Mouse (Mus musculus) bone marrow macrophage, adult 2 months (primary cell): Measurements from ENCODE around the gene Tbx1. TPM values are rescaled to one million over a fixed set of nuclear protein-coding genes. Genes with fewer than 3 reads are reported as not detected.

Experiments used
- H3K27ac ChIP-seq: 2 replicates; pipeline ENCODE4 v1.5.1; 2012; ENCODE audit warnings: low read depth, low read length; ENCODE audit not compliant: insufficient read depth
- H3K4me1 ChIP-seq: 2 replicates; pipeline ENCODE4 v1.6.1; 2012; ENCODE audit warnings: low read length; ENCODE audit not compliant: control insufficient read depth, insufficient read depth
- H3K4me3 ChIP-seq: 2 replicates; pipeline ENCODE4 v1.5.1; 2012; ENCODE audit warnings: mild to moderate bottlenecking, low read length, moderate library complexity; ENCODE audit not compliant: insufficient read depth
- CTCF ChIP-seq: IDR thresholded peaks from 2 replicates; pipeline ENCODE4 v1.5.1; 2012; ENCODE audit warnings: low read depth, mild to moderate bottlenecking, low read length, moderate library complexity
- POLR2A ChIP-seq: IDR thresholded peaks from 2 replicates; pipeline ENCODE4 v1.6.1; 2012; ENCODE audit warnings: mild to moderate bottlenecking, low read depth, low read length, borderline replicate concordance
- polyA plus RNA-seq: library from polyadenylated mRNA; stranded (reverse); fragments of >200 nt; gene quantifications from 2 replicates; pipeline ENCODE4 v1.2.4, GENCODE M21; 2012; ENCODE audit not compliant: missing spikeins, insufficient read depth, insufficient read length

Gene Tbx1
- polyA plus RNA-seq, 1 experiment, result not detected

DNA sequence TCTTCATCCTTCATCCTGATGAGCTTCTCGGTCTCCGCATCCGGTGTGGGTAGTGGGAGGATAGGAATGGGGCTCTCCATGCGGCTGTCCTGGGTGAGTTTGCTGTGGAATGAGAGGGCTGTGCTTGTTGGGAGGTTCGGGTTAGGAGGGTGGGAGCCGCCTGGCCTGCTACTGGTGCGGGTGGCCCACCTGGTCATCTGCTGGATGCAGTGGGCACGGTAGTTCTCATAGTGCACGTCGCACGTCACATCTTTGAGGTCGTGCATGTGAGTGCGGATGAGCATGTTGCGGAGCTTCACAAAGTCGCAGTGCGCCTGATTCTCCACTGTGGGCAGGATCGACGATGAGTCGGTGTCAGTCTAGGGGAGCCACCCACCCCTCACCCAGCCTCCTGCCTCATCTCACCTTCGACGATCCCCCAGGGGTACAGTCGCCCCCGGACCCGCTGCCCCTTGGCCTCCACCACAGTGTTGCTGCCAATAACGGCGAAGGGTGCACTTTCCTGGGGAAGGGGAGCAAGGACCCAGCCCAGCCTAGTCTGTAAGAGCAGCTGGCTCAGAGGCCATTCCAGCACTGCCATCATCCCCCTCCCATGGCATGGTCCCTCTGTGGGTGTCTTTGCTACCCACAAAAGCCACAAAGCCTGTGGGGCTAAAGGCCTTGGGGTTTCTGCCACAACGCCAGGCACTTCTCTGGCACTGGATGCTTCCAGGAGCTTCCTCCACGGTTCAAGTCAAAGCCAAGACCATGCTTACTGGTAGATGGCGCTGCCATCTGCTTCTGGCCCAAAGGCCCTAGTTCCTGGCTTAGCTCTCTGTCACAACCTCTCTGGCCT, 32.7 kb upstream of the Tbx1 start:
- TF ChIP-seq POLR2A (no peak), CTCF (no peak)
- H3K4me1 ChIP-seq, result peaks cover 4% of the 10 kb centered on the region; the same call in 1 of the 2 replicates
- no peak overlapping the region for H3K27ac ChIP-seq
- H3K4me3 ChIP-seq, result no peak overlapping the region

DNA sequence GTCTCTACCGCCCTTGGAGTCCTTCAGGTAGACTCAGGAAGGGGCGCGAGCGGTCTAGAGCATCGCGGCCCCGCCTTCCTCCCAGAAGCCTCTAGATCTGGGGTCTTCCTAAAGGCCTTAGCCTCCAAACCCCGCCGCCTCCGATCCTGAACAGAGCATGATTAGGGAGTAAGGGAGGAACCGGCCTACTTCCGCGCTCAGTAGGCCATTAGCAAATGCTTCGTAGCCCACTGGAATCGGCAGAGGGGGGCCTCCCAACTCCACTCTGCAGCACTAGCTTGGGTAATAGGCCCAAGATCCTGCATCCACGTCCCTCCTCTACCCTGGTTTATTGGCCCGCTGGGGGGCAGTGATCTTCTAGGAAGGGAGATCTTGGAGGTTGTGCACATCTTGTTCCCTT, 31.5 kb upstream of the Tbx1 start, which contains the start of gene Gp1bb:
Gene Gp1bb (minus strand): TSS at position 385 of the 400 bp plus-strand sequence.
- TF ChIP-seq CTCF, result no peak
- no peak for TF ChIP-seq POLR2A
- Histone ChIP-seq H3K4me1 (peaks cover 4% of the 10 kb centered on the region; the same call in 1 of the 2 replicates), H3K4me3 (no peak within 1 kb of the TSS), H3K27ac (no peak within 1 kb of the TSS)

DNA sequence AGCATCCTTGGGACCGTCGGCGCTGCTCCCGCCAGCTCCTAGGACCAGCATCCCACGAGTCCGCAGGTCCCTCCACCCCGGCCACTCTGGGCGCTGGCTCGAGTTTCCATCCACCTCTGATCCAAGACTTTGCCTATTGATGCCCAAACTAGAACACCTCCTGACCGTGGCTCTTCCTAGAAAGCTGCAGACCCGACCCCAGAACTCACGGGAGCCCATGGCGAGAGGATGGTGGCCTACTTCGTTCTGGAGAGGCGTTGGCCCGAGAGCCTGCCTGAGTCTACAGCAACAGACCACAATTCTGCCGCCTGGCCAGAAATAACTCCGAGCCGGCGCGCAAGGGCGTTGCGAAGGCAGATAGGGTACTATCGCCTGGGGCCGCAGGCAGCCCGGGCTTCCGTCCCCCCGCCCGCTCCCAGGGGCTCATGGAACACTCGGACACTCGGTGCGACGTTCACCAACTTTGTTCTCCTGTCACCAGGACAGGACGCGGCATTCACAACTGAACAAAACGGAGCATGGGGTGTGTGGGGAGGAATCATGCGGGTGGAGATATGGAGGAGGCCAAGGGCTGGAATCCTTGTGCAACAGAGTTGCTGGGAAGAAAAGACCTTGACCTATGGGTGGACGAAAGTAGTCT, 31.0 kb upstream of the Tbx1 start:
- H3K4me3 ChIP-seq, result no peak overlapping the region
- no peak overlapping the region for H3K27ac ChIP-seq
- no peak for TF ChIP-seq CTCF
- TF ChIP-seq POLR2A, result no peak
- H3K4me1 ChIP-seq, result peaks cover 4% of the 10 kb centered on the region; the same call in 1 of the 2 replicates

GRCm38 (mm10) chr16:18620601-18621361, 30.3 kb upstream of the Tbx1 start:
- peak overlapping the region; percentile 21; the same call in 1 of the 2 replicates for H3K4me3 ChIP-seq
- H3K4me1 ChIP-seq, result no peaks in the 10 kb centered on the region
- no peak overlapping the region for H3K27ac ChIP-seq
- TF ChIP-seq POLR2A (no peak), CTCF (no peak)

DNA sequence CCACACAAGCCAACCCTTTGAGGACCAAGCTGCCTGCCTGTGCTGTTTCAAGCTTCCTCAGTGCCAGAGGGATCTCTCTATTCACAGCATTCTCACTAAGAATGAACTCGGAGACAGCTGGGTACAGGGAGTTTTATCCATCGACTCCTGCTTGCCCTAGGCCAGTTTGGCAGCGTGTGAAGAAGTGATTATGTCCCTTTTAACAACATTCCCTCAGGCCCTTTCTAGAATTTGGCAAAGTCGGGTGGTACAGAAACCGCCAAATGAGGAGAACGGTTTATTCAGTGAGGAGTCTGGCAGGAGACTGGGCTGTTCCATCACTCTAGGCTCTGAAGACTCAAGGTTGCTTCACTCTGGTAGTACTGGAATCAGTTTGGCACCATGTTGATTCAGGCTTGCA, 29.7 kb upstream of the Tbx1 start:
- no peaks in the 10 kb centered on the region for H3K4me1 ChIP-seq
- no peak overlapping the region for H3K27ac ChIP-seq
- TF ChIP-seq POLR2A (no peak), CTCF (no peak)
- H3K4me3 ChIP-seq, result no peak overlapping the region

GRCm38 (mm10) chr16:18619110-18619509, 28.6 kb upstream of the Tbx1 start:
- H3K4me3 ChIP-seq, result no peak overlapping the region
- H3K4me1 ChIP-seq, result no peaks in the 10 kb centered on the region
- TF ChIP-seq POLR2A (no peak), CTCF (no peak)
- no peak overlapping the region for H3K27ac ChIP-seq

- TF ChIP-seq POLR2A (no peak), CTCF (no peak)
- H3K4me1 ChIP-seq, result no peaks in the 10 kb centered on the region
- no peak overlapping the region for H3K4me3 ChIP-seq
- no peak overlapping the region for H3K27ac ChIP-seq
Measured at GRCm38 (mm10) chr16:18618297-18618696, 27.8 kb upstream of the Tbx1 start.

DNA sequence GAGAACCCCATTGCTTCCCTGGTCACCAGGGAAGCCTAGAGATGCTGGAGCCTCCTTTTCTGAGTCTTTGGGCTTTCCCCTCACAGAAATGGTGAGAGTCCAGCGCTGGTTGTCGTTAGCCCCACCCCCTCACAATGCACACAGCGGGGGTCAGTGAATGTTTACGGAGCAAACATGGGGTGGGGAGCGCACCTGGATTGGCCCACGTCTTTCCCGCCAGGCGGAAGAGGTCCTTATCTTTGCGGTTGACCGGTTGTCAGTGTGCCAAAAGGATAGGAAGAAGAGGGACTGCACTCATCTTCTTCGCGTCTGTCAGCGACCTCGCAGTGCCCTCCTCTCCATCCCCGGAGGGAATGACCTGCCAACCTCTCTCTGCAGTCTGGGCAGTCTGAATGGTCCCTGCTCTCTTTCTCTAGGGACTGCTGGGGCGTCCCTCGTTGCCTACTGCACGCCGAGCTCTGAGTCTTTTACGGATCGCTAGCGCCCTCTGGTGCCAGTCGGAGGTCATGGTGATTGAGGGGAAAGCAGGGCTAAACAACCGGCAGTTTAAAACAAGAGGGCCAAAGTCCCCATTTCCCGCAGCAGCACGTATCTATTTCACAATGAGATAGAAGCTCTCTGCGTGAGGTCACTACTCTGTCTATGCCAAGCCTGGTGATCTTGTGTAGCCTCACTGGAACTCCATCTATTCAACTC, 27.0 kb upstream of the Tbx1 start:
- TF ChIP-seq CTCF, result peak; percentile 90
- no peak for TF ChIP-seq POLR2A
- peak overlapping the region; percentile 29; the same call in 1 of the 2 replicates for H3K4me3 ChIP-seq
- no peaks in the 10 kb centered on the region for H3K4me1 ChIP-seq
- no peak overlapping the region for H3K27ac ChIP-seq

DNA sequence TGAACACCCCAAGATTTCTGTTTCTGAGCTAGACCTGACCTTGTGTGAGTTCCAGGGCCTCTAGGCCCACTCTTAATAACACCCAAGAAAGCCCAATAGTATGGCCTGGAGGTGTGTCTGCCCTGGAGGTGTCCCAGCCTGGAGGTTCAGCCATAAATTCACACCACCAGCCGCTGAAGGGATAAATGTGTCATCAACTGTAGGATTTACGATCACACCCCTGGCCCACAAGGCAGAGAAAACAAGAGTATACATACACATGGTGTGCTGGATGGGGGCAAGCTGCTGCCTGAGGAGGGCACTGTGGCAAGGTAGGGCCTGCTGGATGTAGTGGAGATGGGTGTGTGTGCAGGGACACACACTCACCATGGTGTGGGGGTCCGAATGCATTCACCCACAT, 22.8 kb upstream of the Tbx1 start:
- Histone ChIP-seq H3K4me1 (no peaks in the 10 kb centered on the region), H3K4me3 (no peak overlapping the region), H3K27ac (no peak overlapping the region)
- TF ChIP-seq CTCF, result no peak
- TF ChIP-seq POLR2A, result no peak
